Mouse (Mus musculus) intestine, embryonic 15.5 days (tissue): ENCODE measurements around the gene Tmco1. TPM values are rescaled to one million over a fixed set of nuclear protein-coding genes. Genes with fewer than 3 reads are reported as not detected.

Experiments used
- ATAC-seq: fragments of 200-750 bp; cut with Nextera tagmentation; 2 replicates; pipeline ENCODE4 v1.8.0; 2017; ENCODE audit warnings: moderate TSS enrichment, moderate library complexity
- H3K27ac ChIP-seq: fragments of 300-500 bp; sonication (generic); 2 replicates; pipeline ENCODE4 v1.5.1; 2015; ENCODE audit warnings: mild to moderate bottlenecking, inconsistent platforms
- H3K27me3 ChIP-seq: fragments of 300-500 bp; sonication (generic); replicated peaks from 2 replicates; pipeline ENCODE4 v1.6.1; 2015; ENCODE audit warnings: inconsistent platforms
- H3K36me3 ChIP-seq: fragments of 300-500 bp; sonication (generic); 2 replicates; pipeline ENCODE4 v1.6.1; 2015; ENCODE audit warnings: inconsistent platforms
- H3K4me1 ChIP-seq: fragments of 300-500 bp; sonication (generic); replicated peaks from 2 replicates; pipeline ENCODE4 v1.6.1; 2015; ENCODE audit warnings: inconsistent platforms
- H3K4me2 ChIP-seq: fragments of 300-500 bp; sonication (generic); replicated peaks from 2 replicates; pipeline ENCODE4 v1.6.1; 2015; ENCODE audit warnings: mild to moderate bottlenecking, inconsistent platforms
- H3K4me3 ChIP-seq: fragments of 300-500 bp; sonication (generic); replicated peaks from 2 replicates; pipeline ENCODE4 v1.5.1; 2015; ENCODE audit warnings: inconsistent platforms
- H3K9ac ChIP-seq: fragments of 300-500 bp; sonication (generic); 2 replicates; pipeline ENCODE4 v1.6.1; 2015; ENCODE audit warnings: inconsistent platforms
- H3K9me3 ChIP-seq: fragments of 300-500 bp; sonication (generic); 2 replicates; pipeline ENCODE4 v1.6.1; 2016; ENCODE audit warnings: inconsistent platforms
- WGBS: fragments of 180-500 bp; shearing (Covaris S2); methylation state at CpG from one replicate; pipeline ENCODE4 v1.1.7; 2015; 5-methylcytosine and 5-hydroxymethylcytosine counted together
- polyA plus RNA-seq: library from polyadenylated mRNA; unstranded; fragments of >200 nt; fragmentation: Nextera tagmentation; extraction: Ambion mirVana; gene quantifications from 2 replicates; pipeline ENCODE4 v1.2.1, GENCODE M21; 2015

Tmco1 gene
- polyA plus RNA-seq, 1 experiment from 2014 or later = 109 TPM

DNA sequence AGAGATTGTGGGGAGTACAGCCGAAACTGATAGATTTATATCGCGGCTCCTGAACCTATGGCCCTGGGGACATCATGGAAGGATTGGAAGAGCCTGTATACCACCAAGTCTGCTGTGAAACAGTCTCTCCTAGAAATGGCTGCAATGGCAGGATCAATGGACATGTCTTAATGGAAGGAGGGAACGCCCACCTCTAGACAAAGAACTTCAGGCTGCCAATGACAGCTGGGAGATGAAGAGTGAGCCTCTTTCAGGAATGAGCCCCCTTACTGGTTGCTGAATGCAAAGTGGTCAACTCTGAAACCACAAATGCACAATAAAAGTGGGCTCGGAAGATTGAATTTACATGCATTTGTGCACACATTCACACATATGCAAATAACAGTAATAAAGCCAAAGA lies 74.6 kb downstream of the Tmco1 start:
- no peak overlapping the region for H3K27ac ChIP-seq
- H3K9ac ChIP-seq = no peak overlapping the region
- no peaks in the 10 kb centered on the region for H3K36me3 ChIP-seq
- no peaks in the 10 kb centered on the region for H3K9me3 ChIP-seq
- H3K4me2 ChIP-seq = no peak overlapping the region
- ATAC-seq = no peak
- H3K4me1 ChIP-seq = peaks cover 11% of the 10 kb centered on the region
- 91% methylated on average over 5 of the region's 5 CpGs for WGBS
- no peak overlapping the region for H3K4me3 ChIP-seq
- no peaks in the 10 kb centered on the region for H3K27me3 ChIP-seq

DNA sequence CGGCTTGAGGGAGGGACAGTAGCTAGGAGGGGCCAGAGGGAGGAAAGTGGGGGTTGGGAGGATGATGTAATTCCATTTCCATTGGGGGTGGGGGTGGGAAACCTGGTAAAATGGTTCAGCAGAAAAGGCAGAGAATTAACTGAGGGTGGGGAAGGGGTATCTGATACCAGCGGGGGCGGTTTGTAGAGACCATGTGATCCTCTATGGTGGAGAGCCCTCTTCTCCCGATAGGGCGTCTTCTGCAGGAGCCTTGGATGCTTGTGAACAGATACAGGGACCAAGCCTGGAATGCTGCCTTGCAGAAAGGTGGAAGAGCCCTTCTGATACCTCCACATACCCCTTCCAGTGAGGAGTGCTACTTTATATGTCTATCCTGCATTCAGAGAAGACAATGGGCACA lies 75.0 kb downstream of the Tmco1 start:
- no peaks in the 10 kb centered on the region for H3K36me3 ChIP-seq
- no peaks in the 10 kb centered on the region for H3K9me3 ChIP-seq
- WGBS = 87% methylated on average over 5 of the region's 5 CpGs
- no peak overlapping the region for H3K4me2 ChIP-seq
- no peak overlapping the region for H3K27ac ChIP-seq
- H3K4me1 ChIP-seq = peaks cover 11% of the 10 kb centered on the region
- H3K9ac ChIP-seq = no peak overlapping the region
- H3K4me3 ChIP-seq = no peak overlapping the region
- H3K27me3 ChIP-seq = no peaks in the 10 kb centered on the region
- ATAC-seq = no peak

Other genes starting within 250 kb of the Tmco1 start
- 49.5 and 52.3 TPM in 2 replicates for gene Uck2, start 23.1 kb upstream of the Tmco1 start, polyA plus RNA-seq
- 133 and 156 TPM in 2 replicates for gene Aldh9a1, start 41.6 kb downstream of the Tmco1 start, polyA plus RNA-seq
- 247 and 298 TPM in 2 replicates for gene Mgst3, start 85.5 kb downstream of the Tmco1 start, polyA plus RNA-seq
- gene Lrrc52, start 158.4 kb downstream of the Tmco1 start, polyA plus RNA-seq = not detected in 2 replicates